In genomic region chr17:28226014-28226413, GRCm38 (mm10) we compare ENCODE assay signal across 7 mouse cellular contexts. TPM values are rescaled to one million over a fixed set of nuclear protein-coding genes. Genes with fewer than 3 reads are reported as not detected.
DNase-seq lines count a peak whose midpoint lies in the region; ATAC-seq and TF ChIP-seq lines count a peak whose summit lies in the region.

No protein-coding gene starts in this region.

- no peaks in the 10 kb centered on the region for H3K36me3 ChIP-seq in embryonic facial prominence, embryonic 10.5 days (replicated peaks)
- H3K36me3 ChIP-seq in midbrain, embryonic 13.5 days, result no peaks in the 10 kb centered on the region
- no peaks in the 10 kb centered on the region for H3K36me3 ChIP-seq in small intestine, adult 2 months (ENCODE audit: control insufficient read depth, insufficient read depth, low read length)

- peak overlapping the region; percentile 79 for H3K27ac ChIP-seq in embryonic facial prominence, embryonic 10.5 days (replicated peaks)
- peak overlapping the region; percentile 47 for H3K27ac ChIP-seq in midbrain, embryonic 13.5 days
- H3K27ac ChIP-seq in small intestine, adult 2 months (ENCODE audit: insufficient read depth, low read depth, low read length), result peak overlapping the region; percentile 88

- H3K9me3 ChIP-seq in embryonic facial prominence, embryonic 10.5 days, result no peaks in the 10 kb centered on the region
- H3K9me3 ChIP-seq in midbrain, embryonic 13.5 days, result no peaks in the 10 kb centered on the region

- peak overlapping the region; percentile 62; the same call in 1 of the 2 replicates for H3K9ac ChIP-seq in midbrain, embryonic 13.5 days (replicated peaks)

- WGBS in embryonic facial prominence, embryonic 10.5 days, result under 1% methylated on average over 21 of the region's 21 CpGs
- WGBS in midbrain, embryonic 13.5 days, result under 1% methylated on average over 21 of the region's 21 CpGs
- WGBS in small intestine, adult 2 months, result 3% methylated on average over 21 of the region's 21 CpGs

- intact Hi-C loops in left cerebral cortex, postnatal 4 days (cut with DNase I), result loop anchor here (5.0 kb wide), 1 partner anchor 81 kb away; no protein-coding TSS in a partner anchor

- TF ChIP-seq POLR2A in small intestine, adult 2 months (IDR thresholded peaks at IDR 0.05; ENCODE audit: low read depth, low read length), result no peak

- TF ChIP-seq CTCF in small intestine, adult 2 months (IDR thresholded peaks at IDR 0.05; ENCODE audit: extremely low read depth, insufficient read length, insufficient replicate concordance, low read depth, low read length), result peak; percentile 99

- peaks cover 10% of the 10 kb centered on the region for H3K27me3 ChIP-seq in embryonic facial prominence, embryonic 10.5 days (replicated peaks; ENCODE audit: low read depth, poor library complexity, severe bottlenecking)
- 0 out of 2 replicates have a peak, but pooled peaks cover 6% of the 10 kb centered on the region for H3K27me3 ChIP-seq in midbrain, embryonic 13.5 days
- no peaks in the 10 kb centered on the region for H3K27me3 ChIP-seq in small intestine, adult 2 months (ENCODE audit: control insufficient read depth, insufficient read depth, low read length)

- H3K4me2 ChIP-seq in midbrain, embryonic 13.5 days (replicated peaks), result peak overlapping the region; percentile 69

- peaks cover 31% of the 10 kb centered on the region for H3K4me1 ChIP-seq in embryonic facial prominence, embryonic 10.5 days
- H3K4me1 ChIP-seq in midbrain, embryonic 13.5 days (replicated peaks), result peaks cover 19% of the 10 kb centered on the region
- peaks cover 53% of the 10 kb centered on the region for H3K4me1 ChIP-seq in small intestine, adult 2 months (ENCODE audit: control insufficient read depth, insufficient read depth, insufficient read length, low read length)

- peak; percentile 54 for ATAC-seq in midbrain, embryonic 13.5 days

- H3K4me3 ChIP-seq in embryonic facial prominence, embryonic 10.5 days, result peak overlapping the region; percentile 60
- H3K4me3 ChIP-seq in midbrain, embryonic 13.5 days (replicated peaks), result peak overlapping the region; percentile 37
- peak overlapping the region; percentile 49 for H3K4me3 ChIP-seq in small intestine, adult 2 months (ENCODE audit: low read depth, low read length)

- DNase-seq in adrenal gland, adult 2 months, result peak; percentile 94
- peak; percentile 93 for DNase-seq in embryonic facial prominence, embryonic 10.5 days (ENCODE audit: low spot score)
- peak; percentile 98 for DNase-seq in heart, adult 11 months
- DNase-seq in kidney, adult 11 months, result peak; percentile 90
- DNase-seq in left cerebral cortex, postnatal 4 days, result peak; percentile 94

RNA-seq across cellular contexts. Expression of gene Ppard, which starts 6.5 kb away (rescaled TPM):
- 10 to 100 TPM; 39.3 to 60.3 TPM for total RNA-seq in adrenal gland, adult 2 months (2021)
- polyA plus RNA-seq in adrenal gland, adult 2 months (2012; rRNA removed), result 58.0 and 65.5 TPM in 2 replicates
- polyA plus RNA-seq in embryonic facial prominence, embryonic 10.5 days (2016; fragmentation: Nextera tagmentation; extraction: Ambion mirVana), result 1.4 and 1.9 TPM in 2 replicates
- total RNA-seq in left cerebral cortex, postnatal 4 days (2021), result 10 to 100 TPM; 17.4 to 19.0 TPM
- 0.84 and 1.4 TPM in 2 replicates for polyA plus RNA-seq in midbrain, embryonic 13.5 days (2015; fragmentation: Nextera tagmentation; extraction: Ambion mirVana)
- 118 and 203 TPM in 2 replicates for polyA plus RNA-seq in small intestine, adult 2 months (2012; rRNA removed)

RNA-seq across cellular contexts. Expression of gene Def6, which starts 18.4 kb away (rescaled TPM):
- 1 to 10 TPM; 1.5 to 1.8 TPM for total RNA-seq in adrenal gland, adult 2 months (2021)
- polyA plus RNA-seq in adrenal gland, adult 2 months (2012; rRNA removed), result 2.8 and 3.3 TPM in 2 replicates
- 3.4 and 3.7 TPM in 2 replicates for polyA plus RNA-seq in embryonic facial prominence, embryonic 10.5 days (2016; fragmentation: Nextera tagmentation; extraction: Ambion mirVana)
- total RNA-seq in left cerebral cortex, postnatal 4 days (2021), result 1 to 10 TPM; 7.2 to 9.1 TPM
- polyA plus RNA-seq in midbrain, embryonic 13.5 days (2015; fragmentation: Nextera tagmentation; extraction: Ambion mirVana), result 4.5 and 5.6 TPM in 2 replicates
- 4.0 and 7.0 TPM in 2 replicates for polyA plus RNA-seq in small intestine, adult 2 months (2012; rRNA removed)

RNA-seq across cellular contexts. Expression of gene Zfp523, which starts 49.1 kb away (rescaled TPM):
- total RNA-seq in adrenal gland, adult 2 months (2021), result 10 to 100 TPM; 31.3 to 39.2 TPM
- 118 and 122 TPM in 2 replicates for polyA plus RNA-seq in adrenal gland, adult 2 months (2012; rRNA removed)
- 32.8 and 35.9 TPM in 2 replicates for polyA plus RNA-seq in embryonic facial prominence, embryonic 10.5 days (2016; fragmentation: Nextera tagmentation; extraction: Ambion mirVana)
- total RNA-seq in left cerebral cortex, postnatal 4 days (2021), result 10 to 100 TPM; 85.8 to 90.7 TPM
- polyA plus RNA-seq in midbrain, embryonic 13.5 days (2015; fragmentation: Nextera tagmentation; extraction: Ambion mirVana), result 44.2 and 45.6 TPM in 2 replicates
- polyA plus RNA-seq in small intestine, adult 2 months (2012; rRNA removed), result 27.4 and 39.8 TPM in 2 replicates

Comparison
In these comparisons a context has a peak if more than half of its experiments do, and no peak if none do; other contexts are left out.
1. Peak in every context shown above with its lines: DNase-seq, ATAC-seq, H3K4me3 ChIP-seq and H3K27ac ChIP-seq.
2. RNA of gene Ppard, which starts 6.5 kb away (polyA plus RNA-seq): 118 to 203 TPM in small intestine, adult 2 months and 58.0 to 65.5 TPM in adrenal gland, adult 2 months; 1.4 to 1.9 TPM in embryonic facial prominence, embryonic 10.5 days and 0.84 to 1.4 TPM in midbrain, embryonic 13.5 days; every median in the first group is over 10 times any median in the second.